In the genomic region with DNA sequence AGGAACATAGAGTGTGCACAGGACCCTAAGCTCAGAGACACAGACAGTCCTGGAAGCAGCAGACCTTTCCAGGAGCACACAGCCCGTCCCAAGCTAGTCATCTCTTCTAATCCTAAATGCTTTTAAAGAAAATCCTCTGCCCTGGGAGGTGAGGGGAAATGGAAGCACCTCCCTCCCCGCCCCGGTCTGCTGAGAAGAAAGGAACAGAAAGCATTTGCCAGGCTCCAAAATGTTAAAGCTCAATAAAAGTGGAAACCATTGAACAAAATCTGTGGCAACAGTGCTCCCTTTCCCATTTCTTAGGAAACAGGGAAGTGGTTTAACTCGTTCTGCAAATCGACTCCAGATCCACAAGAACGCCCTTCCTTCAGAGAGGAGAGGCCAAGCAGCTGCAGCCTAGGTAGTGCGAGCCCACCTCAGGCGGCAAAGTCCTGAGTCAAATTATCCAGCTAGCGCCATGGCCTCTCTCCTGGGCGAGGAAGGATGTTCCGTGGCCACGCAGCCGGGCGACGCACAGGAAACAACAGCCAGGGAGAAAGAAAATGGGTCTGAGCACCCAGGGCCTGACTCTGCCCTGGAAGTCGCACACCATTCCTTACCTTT, we compare ENCODE assay signal across 17 mouse cellular contexts. TPM values are rescaled to one million over a fixed set of nuclear protein-coding genes. Genes with fewer than 3 reads are reported as not detected.
DNase-seq lines count a peak whose midpoint lies in the region; ATAC-seq lines count a peak whose summit lies in the region.
"Had no signal": no experiment of that assay in that cellular context is flagged by ENCODE, and none has a peak within 500 bp of the region (broad histone marks: within the 10 kb centered on the region; RNA-seq: fewer than 3 reads in every experiment).

No protein-coding gene starts in this region.

- H3K36me3 ChIP-seq in forebrain, embryonic 13.5 days (ENCODE audit: poor library complexity, severe bottlenecking) = no peaks in the 10 kb centered on the region
- no peaks in the 10 kb centered on the region for H3K36me3 ChIP-seq in forebrain, embryonic 14.5 days (ENCODE audit: control insufficient read depth, insufficient read depth, low read length)
- no peaks in the 10 kb centered on the region for H3K36me3 ChIP-seq in midbrain, embryonic 10.5 days
- no peaks in the 10 kb centered on the region for H3K36me3 ChIP-seq in midbrain, embryonic 16.5 days (ENCODE audit: control insufficient read depth, insufficient read depth, low read length)
- H3K36me3 ChIP-seq in limb, embryonic 10.5 days = no peaks in the 10 kb centered on the region
- H3K36me3 ChIP-seq in midbrain, embryonic 14.5 days (ENCODE audit: control insufficient read depth, insufficient read depth, low read length) = no peaks in the 10 kb centered on the region
- H3K36me3 ChIP-seq: embryonic facial prominence, embryonic 12.5 days had no signal

- no peak for ATAC-seq in forebrain, embryonic 13.5 days
- ATAC-seq in forebrain, embryonic 14.5 days = no peak
- no peak for ATAC-seq in midbrain, embryonic 16.5 days
- no peak for ATAC-seq in midbrain, embryonic 14.5 days (ENCODE audit: low FRiP score, low TSS enrichment)

- peak overlapping the region; percentile 31 for H3K4me3 ChIP-seq in forebrain, embryonic 13.5 days
- H3K4me3 ChIP-seq in forebrain, embryonic 14.5 days (ENCODE audit: low read depth, low read length) = no peak overlapping the region
- H3K4me3 ChIP-seq in midbrain, embryonic 10.5 days = peak overlapping the region; percentile 45; the same call in 1 of the 2 replicates
- H3K4me3 ChIP-seq in midbrain, embryonic 16.5 days (ENCODE audit: low read depth, low read length) = no peak overlapping the region
- 0 out of 2 replicates have a peak overlapping the region, but pooled peaks have one; percentile 34 for H3K4me3 ChIP-seq in limb, embryonic 10.5 days
- peak overlapping the region; percentile 28; the same call in 1 of the 2 replicates for H3K4me3 ChIP-seq in midbrain, embryonic 14.5 days (replicated peaks; ENCODE audit: low read depth, low read length)

- H3K4me2 ChIP-seq in forebrain, embryonic 13.5 days = no peak overlapping the region
- H3K4me2 ChIP-seq in forebrain, embryonic 14.5 days (ENCODE audit: low read length) = no peak overlapping the region
- no peak overlapping the region for H3K4me2 ChIP-seq in midbrain, embryonic 16.5 days (ENCODE audit: low read length)
- H3K4me2 ChIP-seq in midbrain, embryonic 14.5 days (ENCODE audit: low read length) = peak overlapping the region; percentile 43; the same call in 1 of the 2 replicates
- H3K4me2 ChIP-seq: embryonic facial prominence, embryonic 12.5 days had no signal

- H3K9ac ChIP-seq in forebrain, embryonic 13.5 days = no peak overlapping the region
- H3K9ac ChIP-seq in forebrain, embryonic 14.5 days (ENCODE audit: low read length) = no peak overlapping the region
- H3K9ac ChIP-seq in midbrain, embryonic 16.5 days (ENCODE audit: low read depth, low read length) = no peak overlapping the region
- H3K9ac ChIP-seq in midbrain, embryonic 14.5 days (replicated peaks; ENCODE audit: low read length) = no peak overlapping the region
- H3K9ac ChIP-seq: embryonic facial prominence, embryonic 12.5 days had no signal

- H3K27me3 ChIP-seq in forebrain, embryonic 13.5 days = peaks cover 100% of the 10 kb centered on the region
- H3K27me3 ChIP-seq in forebrain, embryonic 14.5 days (replicated peaks; ENCODE audit: control insufficient read depth, insufficient read depth, low read length) = peaks cover 88% of the 10 kb centered on the region
- peaks cover 100% of the 10 kb centered on the region for H3K27me3 ChIP-seq in midbrain, embryonic 10.5 days (ENCODE audit: low read depth, poor library complexity, severe bottlenecking)
- peaks cover 68% of the 10 kb centered on the region for H3K27me3 ChIP-seq in midbrain, embryonic 16.5 days (ENCODE audit: control insufficient read depth, insufficient read depth, low read depth, low read length)
- peaks cover 100% of the 10 kb centered on the region for H3K27me3 ChIP-seq in limb, embryonic 10.5 days (ENCODE audit: low read depth, poor library complexity, severe bottlenecking)
- H3K27me3 ChIP-seq in midbrain, embryonic 14.5 days (ENCODE audit: control insufficient read depth, insufficient read depth, low read length) = peaks cover 94% of the 10 kb centered on the region

- H3K4me1 ChIP-seq in forebrain, embryonic 13.5 days = peaks cover 21% of the 10 kb centered on the region
- H3K4me1 ChIP-seq in forebrain, embryonic 14.5 days (ENCODE audit: control insufficient read depth, insufficient read depth, low read length) = no peaks in the 10 kb centered on the region
- H3K4me1 ChIP-seq in midbrain, embryonic 10.5 days = peaks cover 30% of the 10 kb centered on the region
- H3K4me1 ChIP-seq in midbrain, embryonic 16.5 days (ENCODE audit: control insufficient read depth, insufficient read depth, low read length) = no peaks in the 10 kb centered on the region; the same call in 1 of the 2 replicates
- H3K4me1 ChIP-seq in limb, embryonic 10.5 days = peaks cover 21% of the 10 kb centered on the region
- no peaks in the 10 kb centered on the region for H3K4me1 ChIP-seq in midbrain, embryonic 14.5 days (ENCODE audit: control insufficient read depth, insufficient read depth, low read length)

- under 1% methylated on average over 16 of the region's 16 CpGs for WGBS in forebrain, embryonic 13.5 days
- WGBS in forebrain, embryonic 14.5 days = 4% methylated on average over 16 of the region's 16 CpGs
- WGBS in midbrain, embryonic 10.5 days = 1% methylated on average over 16 of the region's 16 CpGs
- 6% methylated on average over 16 of the region's 16 CpGs for WGBS in midbrain, embryonic 16.5 days
- 3% methylated on average over 16 of the region's 16 CpGs for WGBS in limb, embryonic 10.5 days
- WGBS in midbrain, embryonic 14.5 days = 3% methylated on average over 16 of the region's 16 CpGs

- no peaks in the 10 kb centered on the region for H3K9me3 ChIP-seq in forebrain, embryonic 13.5 days (replicated peaks)
- H3K9me3 ChIP-seq in forebrain, embryonic 14.5 days (replicated peaks; ENCODE audit: control insufficient read depth, low read length) = no peaks in the 10 kb centered on the region
- no peaks in the 10 kb centered on the region for H3K9me3 ChIP-seq in midbrain, embryonic 10.5 days (replicated peaks)
- no peaks in the 10 kb centered on the region for H3K9me3 ChIP-seq in midbrain, embryonic 16.5 days (replicated peaks; ENCODE audit: control insufficient read depth, low read length, poor library complexity, severe bottlenecking)
- no peaks in the 10 kb centered on the region for H3K9me3 ChIP-seq in limb, embryonic 10.5 days (replicated peaks)
- no peaks in the 10 kb centered on the region for H3K9me3 ChIP-seq in midbrain, embryonic 14.5 days (ENCODE audit: control insufficient read depth, low read length)
- H3K9me3 ChIP-seq: embryonic facial prominence, embryonic 12.5 days had no signal

- no peak overlapping the region for H3K27ac ChIP-seq in forebrain, embryonic 13.5 days
- H3K27ac ChIP-seq in forebrain, embryonic 14.5 days (ENCODE audit: low read depth, low read length) = no peak overlapping the region
- no peak overlapping the region for H3K27ac ChIP-seq in midbrain, embryonic 10.5 days (replicated peaks)
- no peak overlapping the region for H3K27ac ChIP-seq in midbrain, embryonic 16.5 days (ENCODE audit: low read length)
- H3K27ac ChIP-seq in limb, embryonic 10.5 days = no peak overlapping the region
- H3K27ac ChIP-seq in midbrain, embryonic 14.5 days (replicated peaks; ENCODE audit: low read depth, low read length) = no peak overlapping the region
- H3K27ac ChIP-seq: embryonic facial prominence, embryonic 12.5 days; kidney, postnatal 0 days; macrophage had no signal

- no peak for DNase-seq in forebrain, embryonic 14.5 days (ENCODE audit: low spot score)
- peak; percentile 46 for DNase-seq in midbrain, embryonic 10.5 days (ENCODE audit: low spot score)
- peak; percentile 57 for DNase-seq in limb, embryonic 10.5 days (ENCODE audit: low spot score)
- peak; percentile 13 for DNase-seq in midbrain, embryonic 14.5 days
- no peak for DNase-seq in cerebellum, adult 18-20 months
- DNase-seq in spleen, postnatal 4 days (ENCODE audit: low spot score in 2 of 2) = no peak
- DNase-seq: cerebellum, adult 2 months; gastrocnemius, postnatal 25 days; layer of hippocampus, adult 9-11 months; lung, adult 18-20 months; right cerebral cortex, postnatal 25 days had no signal

RNA-seq across cellular contexts. Expression of a gene that starts 1.9 kb away (rescaled TPM):
- polyA plus RNA-seq in forebrain, embryonic 13.5 days (2015; fragmentation: Nextera tagmentation; extraction: Ambion mirVana) = 0.19 and 0.31 TPM in 2 replicates
- 0.69 and 1.0 TPM in 2 replicates for polyA plus RNA-seq in forebrain, embryonic 14.5 days (2014; fragmentation: Nextera tagmentation; extraction: Ambion mirVana)
- polyA plus RNA-seq in midbrain, embryonic 10.5 days (2016; fragmentation: Nextera tagmentation; extraction: Ambion mirVana) = 0.25 and 0.65 TPM in 2 replicates
- 0.09 and 0.22 TPM in 2 replicates for polyA plus RNA-seq in midbrain, embryonic 16.5 days (2015; fragmentation: Nextera tagmentation; extraction: Ambion mirVana)
- polyA plus RNA-seq in limb, embryonic 10.5 days (2016; fragmentation: Nextera tagmentation; extraction: Ambion mirVana) = not detected in 2 replicates
- 0.97 and 2.0 TPM in 2 replicates for polyA plus RNA-seq in midbrain, embryonic 14.5 days (2014; fragmentation: Nextera tagmentation; extraction: Ambion mirVana)
- polyA plus RNA-seq: cerebellum, adult 2 months; embryonic facial prominence, embryonic 12.5 days; heart, embryonic 14.5 days; kidney, postnatal 0 days; macrophage had no signal

RNA-seq across cellular contexts. Expression of a gene that starts 19.1 kb away (rescaled TPM):
- 47.6 and 60.0 TPM in 2 replicates for polyA plus RNA-seq in forebrain, embryonic 13.5 days (2015; fragmentation: Nextera tagmentation; extraction: Ambion mirVana)
- polyA plus RNA-seq in forebrain, embryonic 14.5 days (2014; fragmentation: Nextera tagmentation; extraction: Ambion mirVana) = 47.8 and 79.3 TPM in 2 replicates
- polyA plus RNA-seq in midbrain, embryonic 10.5 days (2016; fragmentation: Nextera tagmentation; extraction: Ambion mirVana) = 33.5 and 38.1 TPM in 2 replicates
- polyA plus RNA-seq in midbrain, embryonic 16.5 days (2015; fragmentation: Nextera tagmentation; extraction: Ambion mirVana) = 134 and 161 TPM in 2 replicates
- polyA plus RNA-seq in limb, embryonic 10.5 days (2016; fragmentation: Nextera tagmentation; extraction: Ambion mirVana) = 37.7 and 41.3 TPM in 2 replicates
- 88.9 and 91.8 TPM in 2 replicates for polyA plus RNA-seq in midbrain, embryonic 14.5 days (2014; fragmentation: Nextera tagmentation; extraction: Ambion mirVana)

RNA-seq across cellular contexts. Expression of a gene that starts 19.2 kb away (rescaled TPM):
- 29.3 and 32.6 TPM in 2 replicates for polyA plus RNA-seq in forebrain, embryonic 13.5 days (2015; fragmentation: Nextera tagmentation; extraction: Ambion mirVana)
- 28.2 and 35.4 TPM in 2 replicates for polyA plus RNA-seq in forebrain, embryonic 14.5 days (2014; fragmentation: Nextera tagmentation; extraction: Ambion mirVana)
- 24.4 and 27.8 TPM in 2 replicates for polyA plus RNA-seq in midbrain, embryonic 10.5 days (2016; fragmentation: Nextera tagmentation; extraction: Ambion mirVana)
- polyA plus RNA-seq in midbrain, embryonic 16.5 days (2015; fragmentation: Nextera tagmentation; extraction: Ambion mirVana) = 36.5 and 42.8 TPM in 2 replicates
- 18.7 and 19.8 TPM in 2 replicates for polyA plus RNA-seq in limb, embryonic 10.5 days (2016; fragmentation: Nextera tagmentation; extraction: Ambion mirVana)
- 35.8 and 38.9 TPM in 2 replicates for polyA plus RNA-seq in midbrain, embryonic 14.5 days (2014; fragmentation: Nextera tagmentation; extraction: Ambion mirVana)

RNA-seq across cellular contexts. Expression of a gene that starts 56.7 kb away (rescaled TPM):
- 526 and 541 TPM in 2 replicates for polyA plus RNA-seq in forebrain, embryonic 13.5 days (2015; fragmentation: Nextera tagmentation; extraction: Ambion mirVana)
- 501 and 584 TPM in 2 replicates for polyA plus RNA-seq in forebrain, embryonic 14.5 days (2014; fragmentation: Nextera tagmentation; extraction: Ambion mirVana)
- 591 and 610 TPM in 2 replicates for polyA plus RNA-seq in midbrain, embryonic 10.5 days (2016; fragmentation: Nextera tagmentation; extraction: Ambion mirVana)
- 393 and 408 TPM in 2 replicates for polyA plus RNA-seq in midbrain, embryonic 16.5 days (2015; fragmentation: Nextera tagmentation; extraction: Ambion mirVana)
- 593 TPM in 2 replicates for polyA plus RNA-seq in limb, embryonic 10.5 days (2016; fragmentation: Nextera tagmentation; extraction: Ambion mirVana)
- 442 and 480 TPM in 2 replicates for polyA plus RNA-seq in midbrain, embryonic 14.5 days (2014; fragmentation: Nextera tagmentation; extraction: Ambion mirVana)

Comparison
In these comparisons a context has a peak if more than half of its experiments do, and no peak if none do; other contexts are left out.
1. H3K4me3 ChIP-seq: peak in forebrain, embryonic 13.5 days (single experiment), midbrain, embryonic 10.5 days (single experiment), limb, embryonic 10.5 days (single experiment) and midbrain, embryonic 14.5 days (single experiment); none in forebrain, embryonic 14.5 days (single experiment) and midbrain, embryonic 16.5 days (single experiment).
2. DNase-seq: peak in midbrain, embryonic 10.5 days (single experiment), limb, embryonic 10.5 days (single experiment) and midbrain, embryonic 14.5 days (single experiment); none in forebrain, embryonic 14.5 days (single experiment), cerebellum, adult 18-20 months (0 of 2) and spleen, postnatal 4 days (0 of 2).